Mouse (Mus musculus): ENCODE measurements at regions not wholly inside any gene's neighbourhood (a gene's known extent, or its start where the extent isn't known, plus 50 kb on each side); places are given as distances from the start of the nearest gene placed in this dataset.

DNA sequence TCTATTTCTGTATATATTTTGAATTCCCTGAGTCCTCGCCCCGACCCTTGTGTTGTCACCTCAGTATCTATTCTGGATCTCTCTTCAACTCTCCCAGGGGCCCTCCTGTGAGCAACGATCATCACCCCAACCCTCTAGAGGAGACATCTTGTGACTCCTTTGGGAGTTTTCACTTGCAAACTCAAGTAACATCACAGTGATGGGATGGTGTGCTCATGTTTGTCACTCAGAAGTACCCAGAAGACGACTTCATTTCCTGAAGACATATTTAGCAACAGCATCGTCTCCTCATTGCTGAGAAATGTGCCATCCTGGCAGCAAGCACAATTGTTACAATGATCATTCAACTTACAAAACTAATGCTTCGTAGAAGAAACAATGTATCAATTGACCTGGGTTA, 57.9 kb upstream of the Mbip start:
- in situ Hi-C loops (cut with MboI, MseI), result no loop called here

- in situ Hi-C loops (cut with MboI, MseI), result no loop called here
Observed at GRCm38 (mm10) chr12:56402844-56403243, 57.1 kb upstream of the Mbip start.

- in situ Hi-C loops (cut with MboI, MseI), result no loop called here
Observed at GRCm38 (mm10) chr12:56402137-56402536, 56.4 kb upstream of the Mbip start.

Measured in T-helper 2 cell (primary cell).